Mouse (Mus musculus) adipocyte (in vitro differentiated cells): ENCODE measurements around the gene Tctex1d1.

ENCODE experiments used
- DNase-seq: peaks from one replicate; pipeline ENCODE4 v3.0.0-alpha.2; 2016; ENCODE audit warnings: low spot score

Tctex1d1 gene

DNA sequence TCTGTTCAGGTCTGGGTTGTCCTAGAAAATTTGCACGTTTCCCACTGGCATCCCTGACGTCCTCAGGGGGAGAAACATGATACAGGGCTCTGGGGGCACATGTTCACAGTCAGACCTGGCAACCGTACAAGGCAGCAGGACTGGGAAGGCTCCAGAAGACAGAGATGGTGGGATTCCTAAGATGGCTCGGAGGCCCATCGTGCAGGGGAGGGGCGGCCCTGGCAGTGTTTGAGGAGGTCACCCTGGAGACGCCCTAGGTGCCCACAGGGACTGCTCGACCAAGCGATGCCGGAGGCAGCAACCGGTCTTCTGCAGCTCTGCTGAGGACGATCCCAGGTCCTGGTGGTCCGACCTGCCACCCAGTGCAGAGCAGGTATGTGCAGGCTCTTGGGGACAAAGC, at the start of gene Tctex1d1:
TSS of gene Tctex1d1 (plus strand) at position 167 of the 400 bp plus-strand sequence.
- DNase-seq, result no peak

DNA sequence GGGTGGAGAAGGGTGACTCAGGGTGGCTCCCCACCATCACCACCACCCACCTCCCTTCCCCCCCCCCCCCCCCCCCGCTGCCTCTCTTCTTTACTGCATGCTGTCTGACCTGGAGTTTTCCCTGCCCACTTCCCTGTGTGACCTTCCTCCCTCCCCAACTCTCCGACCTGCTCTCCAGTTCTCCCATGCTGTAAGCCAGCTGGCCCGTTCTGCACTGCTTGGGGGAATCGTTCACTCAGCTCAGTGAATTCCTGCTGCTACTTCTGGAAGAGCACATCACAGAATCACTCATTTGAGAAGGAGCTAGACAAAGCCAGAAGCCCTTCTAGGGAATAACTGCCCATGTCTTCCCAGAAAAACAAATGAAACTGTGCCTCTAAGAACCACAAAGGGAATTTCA, 48.9 kb upstream of the Tctex1d1 start:
- no peak for DNase-seq

DNA sequence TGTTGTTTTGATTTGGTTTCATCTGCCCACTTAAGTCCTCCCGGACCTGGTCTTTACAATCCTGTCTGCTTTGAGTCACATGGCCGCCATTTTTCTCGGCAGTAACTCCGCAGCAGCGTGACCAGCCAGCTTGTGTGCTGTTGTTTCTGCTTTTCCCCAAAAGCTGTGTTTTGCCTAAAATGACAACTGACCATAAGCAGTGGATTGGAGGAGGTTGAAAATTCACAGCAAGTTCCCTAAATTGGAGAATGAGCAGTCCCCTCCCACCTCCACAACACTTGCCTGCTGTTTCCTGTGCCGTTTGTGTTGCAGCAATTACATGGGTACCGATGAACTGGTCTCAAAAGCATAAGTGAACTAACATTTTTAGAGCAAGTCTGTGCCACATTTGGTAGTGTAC, 47.7 kb upstream of the Tctex1d1 start:
- DNase-seq, result no peak

DNA sequence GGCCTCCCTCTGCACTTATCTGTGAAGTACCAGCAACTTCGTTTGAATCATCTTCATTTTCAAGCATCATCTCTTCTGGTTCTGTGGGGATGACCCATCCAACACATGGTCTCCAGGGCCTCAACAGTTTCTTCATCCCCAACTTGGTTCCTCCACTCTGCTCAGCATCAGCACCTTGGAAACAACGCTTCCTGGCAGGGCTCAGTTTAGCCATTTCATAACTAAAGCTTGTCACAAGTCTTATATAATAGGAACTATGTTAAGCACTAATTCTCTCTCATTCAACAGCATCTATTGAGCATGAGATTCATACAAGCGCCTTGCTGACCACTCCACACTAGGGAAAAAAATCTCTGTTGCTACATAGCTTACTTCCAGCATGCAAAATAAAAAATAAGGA, 38.1 kb upstream of the Tctex1d1 start:
- DNase-seq, result no peak

DNA sequence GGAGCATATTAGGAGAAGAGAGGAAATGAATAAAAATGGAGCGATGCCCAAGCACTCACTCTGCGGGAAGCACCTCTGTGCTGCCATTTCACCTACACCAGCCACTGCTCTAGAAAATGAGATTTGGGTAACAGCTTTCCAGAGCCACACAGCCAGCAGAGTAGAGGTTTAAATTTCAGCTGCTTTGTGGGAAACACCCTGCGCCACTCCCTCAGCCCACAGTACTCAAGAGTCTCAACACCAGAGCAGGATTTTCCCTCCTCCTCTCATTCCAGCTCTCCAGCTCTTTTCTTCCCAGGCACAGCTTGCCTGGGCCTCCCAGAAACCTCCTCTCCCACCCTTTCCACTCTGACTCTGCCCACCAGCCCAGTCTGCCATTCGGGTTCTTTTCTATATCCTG, 37.7 kb upstream of the Tctex1d1 start:
- no peak for DNase-seq

DNA sequence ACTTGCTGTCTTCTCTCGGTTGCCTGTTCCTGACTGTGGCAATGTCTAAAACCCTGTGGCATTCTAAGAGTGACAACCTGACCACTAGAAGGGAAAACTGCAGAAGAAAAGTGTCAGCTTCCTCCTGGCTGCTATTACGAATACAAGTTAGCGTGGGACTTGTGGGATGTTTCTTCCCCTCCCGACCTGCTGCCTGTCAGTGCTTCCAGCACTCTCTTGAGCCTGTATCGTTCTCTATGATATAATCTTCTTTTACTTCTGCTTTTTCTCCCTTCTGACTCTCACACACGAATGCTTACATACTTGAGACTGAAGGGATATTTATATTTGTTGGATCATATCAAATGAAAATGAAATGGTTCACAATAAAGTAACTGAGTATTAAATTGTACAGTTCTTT, 34.1 kb upstream of the Tctex1d1 start:
- no peak for DNase-seq

DNA sequence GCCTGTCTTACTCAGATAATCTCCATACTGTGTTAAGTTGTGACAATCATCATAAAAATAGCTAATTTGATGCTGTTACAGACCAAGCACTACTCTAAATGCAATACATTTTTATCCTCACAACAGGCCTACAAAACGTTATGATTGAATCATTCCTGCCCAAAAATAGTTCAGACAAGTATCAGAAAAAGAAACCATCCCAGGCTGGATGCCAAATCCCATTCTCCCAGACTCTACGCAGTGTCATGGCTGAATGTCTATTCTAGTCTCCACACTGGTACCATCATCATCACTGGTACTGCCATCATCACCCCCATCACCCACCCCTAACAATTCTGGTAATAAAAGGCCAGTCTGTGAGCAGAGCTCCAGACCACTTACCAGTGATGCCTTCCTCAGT, 25.9 kb upstream of the Tctex1d1 start:
- no peak for DNase-seq

DNA sequence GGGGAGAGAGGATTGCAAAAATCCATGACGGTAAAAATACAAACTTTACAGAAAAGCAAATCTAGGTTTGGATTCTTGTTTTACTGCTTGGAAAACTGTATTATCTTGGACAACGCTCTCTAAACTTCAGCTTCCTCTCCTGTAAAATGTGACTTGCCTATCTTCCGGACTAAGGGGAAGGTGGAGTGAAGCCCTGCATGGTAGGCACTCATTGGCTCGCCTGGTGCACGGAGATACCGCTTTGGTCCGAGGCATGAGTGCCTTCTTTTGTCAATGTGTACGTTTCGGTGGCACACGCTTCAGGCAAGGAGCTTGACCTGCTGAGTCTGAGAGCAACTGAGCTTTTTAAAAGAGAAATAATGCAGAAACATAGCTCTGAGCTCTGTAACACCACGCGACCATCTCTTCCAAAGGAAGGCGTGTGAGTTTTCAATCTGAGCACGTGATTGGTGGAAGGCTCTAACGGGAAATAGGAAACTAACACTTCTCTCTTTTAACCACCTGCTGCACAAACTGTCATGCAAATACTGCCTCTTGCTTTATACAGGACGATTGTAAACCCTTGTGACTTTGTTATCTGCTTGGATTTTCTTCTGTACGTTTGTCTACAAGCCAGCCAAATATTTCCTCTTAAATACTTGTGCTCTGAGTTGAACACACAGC, 23.0 kb upstream of the Tctex1d1 start:
- no peak for DNase-seq

DNA sequence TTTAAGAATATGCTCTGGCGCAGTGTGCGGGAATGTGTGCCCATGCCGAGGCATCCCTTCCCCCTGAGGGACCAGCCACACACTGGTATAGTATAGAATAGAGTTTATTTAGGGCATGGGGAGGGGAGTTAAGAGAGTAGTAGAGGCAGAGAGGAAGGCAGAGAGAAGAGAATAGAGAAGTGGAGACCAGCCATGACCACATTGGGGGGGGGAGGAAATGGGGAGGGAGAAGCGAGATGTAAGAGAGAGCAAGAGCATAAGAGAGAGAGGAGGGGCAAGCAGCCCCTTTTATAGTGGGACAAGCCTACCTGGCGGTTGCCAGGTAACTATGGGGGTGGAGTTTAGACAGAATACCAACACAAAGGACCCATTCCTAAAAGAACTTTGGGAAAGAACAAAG, 19.0 kb upstream of the Tctex1d1 start:
- DNase-seq, result no peak

DNA sequence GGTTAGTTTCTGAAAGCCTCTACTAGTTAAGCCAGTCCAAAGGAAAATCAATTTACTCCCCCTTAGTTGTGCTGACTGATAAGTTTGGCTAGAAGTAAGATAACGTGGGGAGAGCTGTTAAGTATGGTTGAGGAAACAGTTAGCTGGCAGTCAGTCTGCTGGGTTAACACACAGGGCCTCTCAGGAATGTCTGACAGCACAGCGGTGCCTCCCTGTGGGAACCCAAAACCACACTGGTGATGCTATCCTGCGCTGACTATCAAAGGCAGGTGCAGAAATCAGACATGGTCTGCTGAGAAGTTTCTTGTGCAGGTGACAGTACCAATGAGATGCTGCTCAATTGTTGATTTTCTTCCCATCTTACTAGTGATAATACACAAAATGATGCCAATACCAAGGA, 14.2 kb upstream of the Tctex1d1 start:
- no peak for DNase-seq

DNA sequence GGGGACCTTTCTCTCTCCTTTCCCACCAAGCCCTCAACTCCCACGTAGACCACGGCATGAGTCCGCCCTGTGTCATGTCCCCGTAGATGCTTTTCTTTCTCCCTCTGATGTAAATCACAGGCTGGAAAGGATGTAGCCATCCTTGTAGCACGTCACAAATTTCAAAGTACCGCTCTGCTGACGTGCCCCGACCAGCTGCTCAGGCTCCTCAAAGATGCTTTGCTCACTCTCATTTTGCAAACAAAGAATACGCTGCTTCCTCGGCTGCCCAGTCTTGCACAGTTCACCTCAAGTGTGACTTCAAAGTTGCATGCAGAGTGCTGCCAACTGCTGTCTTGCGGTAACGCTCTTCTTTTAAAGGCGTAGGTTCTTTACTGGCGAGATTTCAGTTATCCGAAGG, 10.6 kb upstream of the Tctex1d1 start:
- DNase-seq, result no peak

DNA sequence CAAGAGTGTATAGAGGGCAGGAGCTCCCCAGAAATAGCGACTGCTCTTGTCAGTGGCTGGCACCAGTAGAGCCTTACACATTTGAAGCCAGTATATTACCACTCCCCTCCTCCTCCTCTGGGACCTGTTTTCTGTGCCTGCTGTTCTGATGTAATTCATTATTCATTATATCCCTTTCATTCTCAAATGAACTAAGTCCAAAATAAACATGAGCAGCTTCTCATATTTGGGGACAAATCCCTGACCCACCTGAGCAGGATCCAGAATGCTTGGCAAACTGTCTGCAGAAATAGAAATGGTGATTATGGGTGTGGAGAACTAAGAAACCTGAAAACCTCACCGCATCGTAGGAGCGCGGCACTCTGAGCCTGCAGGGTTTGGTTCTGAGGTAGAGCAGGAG, 8.8 kb upstream of the Tctex1d1 start:
- no peak for DNase-seq

DNA sequence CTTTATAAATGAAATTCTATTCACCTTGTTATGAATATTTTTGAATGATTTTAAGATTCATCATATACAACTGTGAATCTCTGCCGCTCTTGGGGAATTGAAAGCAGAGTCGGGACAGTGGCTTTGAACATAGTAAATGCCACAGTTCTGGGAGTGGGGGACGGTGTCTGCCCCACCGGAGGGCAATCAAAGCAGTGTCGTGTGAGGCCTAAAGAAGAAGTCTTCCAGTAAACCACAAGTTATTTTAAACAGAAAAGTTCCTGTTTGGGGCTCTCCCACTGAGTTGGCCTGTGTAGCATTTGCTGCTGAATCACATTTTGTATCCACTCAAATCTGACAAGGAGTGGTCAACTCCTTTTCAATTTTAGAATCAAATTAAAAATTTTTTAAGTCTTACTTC, 7.2 kb upstream of the Tctex1d1 start:
- no peak for DNase-seq

DNA sequence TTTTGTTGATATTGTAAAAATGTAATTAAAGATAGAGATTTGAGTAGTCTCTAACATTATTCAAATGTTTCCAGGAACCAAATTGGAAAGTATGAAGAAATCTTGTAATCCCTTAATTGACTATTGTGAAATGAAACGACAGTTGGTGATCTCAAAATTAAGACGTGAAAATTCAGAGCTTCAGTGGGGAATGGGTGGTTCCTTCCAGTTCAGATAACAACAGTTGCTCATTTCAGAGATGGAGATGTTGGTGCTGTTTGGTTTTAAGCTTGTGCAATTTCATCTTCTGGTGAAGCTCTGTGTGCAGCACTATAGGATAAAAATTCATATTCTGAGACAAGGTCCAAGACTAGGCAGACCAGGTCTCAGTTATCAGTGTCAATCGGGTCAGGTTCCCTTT, 6.3 kb upstream of the Tctex1d1 start:
- no peak for DNase-seq

DNA sequence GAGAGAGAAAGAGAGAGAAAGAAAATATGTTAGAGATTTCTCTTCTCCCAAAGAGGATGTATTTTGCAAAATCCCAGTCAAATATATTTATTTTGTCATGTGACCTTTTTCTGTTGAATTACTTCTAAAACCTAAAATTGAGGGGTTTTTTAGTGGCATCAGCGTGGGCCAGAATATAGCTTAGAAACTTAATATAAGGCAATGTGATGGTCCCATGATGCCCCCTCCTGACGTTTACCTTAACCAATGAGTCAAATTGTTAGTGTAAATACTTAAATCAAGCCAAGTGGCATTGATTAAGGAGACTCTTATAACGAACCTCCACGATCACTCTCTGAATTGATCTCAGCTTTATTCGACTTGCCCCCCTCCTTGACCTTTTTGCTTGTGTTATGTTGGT, 4.2 kb upstream of the Tctex1d1 start:
- DNase-seq, result no peak

DNA sequence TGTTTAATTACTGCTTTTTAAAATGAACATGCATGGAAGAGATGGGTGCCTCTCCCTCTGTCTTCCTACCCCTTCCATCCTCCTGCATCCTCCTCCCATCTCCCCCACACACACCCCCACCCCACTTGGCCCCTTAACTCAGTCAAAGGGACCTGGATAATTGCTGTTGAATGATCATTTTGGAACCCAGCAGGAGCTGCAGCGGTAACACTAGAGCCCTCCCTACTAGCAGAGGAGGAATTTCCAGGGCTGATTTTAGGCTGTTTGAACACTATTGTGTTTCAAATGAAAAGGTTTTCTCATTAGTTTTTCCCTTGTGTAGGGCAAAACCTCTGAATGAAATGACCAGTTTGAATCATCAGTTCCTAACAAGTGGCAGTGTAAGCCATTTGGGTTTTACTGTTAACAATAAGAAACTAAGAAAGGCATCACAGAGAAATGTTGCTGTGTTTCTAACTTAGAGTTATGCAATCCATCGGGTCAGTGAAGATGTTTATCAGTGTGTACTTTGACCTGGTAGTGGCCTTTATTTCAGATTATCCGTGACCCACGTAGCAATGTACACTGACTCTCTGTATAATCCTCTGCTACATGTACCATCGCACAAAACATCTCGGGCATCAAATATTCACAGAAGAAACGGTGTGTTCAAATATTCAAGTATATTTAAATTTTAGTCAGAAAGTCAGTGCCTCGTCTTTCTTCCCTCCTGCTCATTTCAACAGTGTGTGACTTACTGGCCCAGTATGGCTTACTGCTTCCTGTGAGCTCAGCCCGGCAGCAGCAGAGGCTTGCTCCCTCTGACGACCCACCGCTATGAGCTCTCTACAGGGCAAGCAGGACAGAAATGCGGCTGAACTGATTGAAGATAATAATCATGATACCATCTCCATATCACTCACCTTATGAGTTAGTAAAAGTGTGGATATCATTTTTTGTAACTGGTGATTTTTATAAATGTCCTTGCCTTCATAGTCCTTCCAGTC, 1.8 kb upstream of the Tctex1d1 start:
- no peak for DNase-seq

DNA sequence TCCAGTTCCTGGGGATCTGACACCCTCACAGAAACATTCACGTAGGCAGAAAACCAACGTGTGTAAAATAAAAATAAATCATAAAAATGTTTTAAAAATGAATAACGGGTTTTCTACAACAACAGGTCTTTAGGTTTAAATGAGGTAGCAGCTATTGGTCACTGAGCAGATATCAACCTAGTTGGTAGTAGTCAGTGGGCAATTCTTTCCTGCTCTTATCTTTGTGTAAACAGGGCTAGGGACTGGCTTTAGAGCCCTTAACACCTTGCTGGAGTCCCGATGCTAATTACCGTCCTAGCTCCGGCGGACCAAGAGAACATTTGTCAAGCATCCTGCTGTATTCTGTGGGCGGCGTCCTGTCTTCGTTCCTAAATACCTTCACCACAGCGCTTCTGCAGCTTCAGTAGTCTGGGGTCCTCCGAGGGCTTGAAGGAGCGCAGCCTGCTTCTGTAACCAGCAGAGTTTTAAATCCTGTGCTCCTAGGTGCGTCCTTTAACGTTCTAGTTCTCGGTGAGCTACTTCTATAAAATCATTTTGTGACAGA, 556 bp upstream of the Tctex1d1 start:
- DNase-seq, result no peak

DNA sequence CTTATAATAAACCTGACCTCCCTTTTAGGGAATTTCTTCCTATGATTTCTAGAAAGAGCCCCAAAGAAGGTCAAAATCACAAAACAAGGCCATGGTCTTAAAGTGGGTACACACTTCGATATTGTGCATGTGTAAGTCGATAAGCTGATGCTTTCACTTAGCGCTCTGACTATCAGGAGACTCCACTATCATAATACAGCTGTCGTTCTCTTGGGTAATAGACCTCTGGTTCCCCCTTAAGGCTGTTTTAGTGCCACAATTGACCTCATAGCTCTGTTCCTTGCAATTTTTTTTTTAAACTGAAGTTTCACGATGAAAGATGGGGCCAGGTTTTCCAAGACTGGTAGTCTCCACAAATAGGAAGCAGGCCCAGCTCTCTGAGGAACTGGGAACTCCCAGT, 979 bp downstream of the Tctex1d1 start:
- no peak for DNase-seq

DNA sequence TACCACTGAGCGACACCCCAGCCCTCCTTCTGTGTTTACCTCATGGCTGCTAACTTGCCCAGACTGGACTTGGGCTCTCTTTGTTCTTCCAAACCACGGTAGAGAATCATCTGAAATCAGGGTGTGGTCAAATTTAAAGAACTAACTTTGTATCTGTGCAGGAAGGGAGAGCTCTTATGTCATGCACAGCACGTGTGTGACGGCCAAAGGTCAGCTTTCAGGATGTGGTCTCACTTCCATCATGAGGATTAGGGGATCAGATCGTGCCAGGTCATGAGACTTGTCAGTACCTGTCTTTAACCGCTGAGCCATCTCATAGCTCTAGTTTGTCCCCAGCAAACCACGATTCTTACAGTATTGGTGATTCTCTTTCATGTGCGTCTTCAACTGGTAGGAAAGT, 3.3 kb downstream of the Tctex1d1 start:
- DNase-seq, result no peak

DNA sequence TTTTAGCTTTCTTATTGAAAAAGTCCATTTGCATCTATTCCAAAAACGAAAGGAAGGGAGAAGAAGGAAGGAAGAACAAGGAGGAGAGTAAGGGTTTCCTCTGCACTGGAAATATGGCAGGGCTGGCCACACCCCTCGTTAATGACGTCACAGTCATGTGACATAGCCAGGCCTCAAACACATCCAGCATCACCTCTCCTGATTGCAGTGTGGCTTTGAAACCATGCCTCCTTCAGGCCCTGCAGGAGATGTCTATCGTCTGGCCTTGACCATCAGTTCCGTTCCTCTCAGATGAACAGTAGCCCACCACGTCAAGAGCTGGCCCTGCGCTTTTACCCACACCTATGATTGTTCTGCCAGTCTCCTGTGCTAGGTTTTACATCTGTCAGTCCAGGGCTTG, 7.8 kb downstream of the Tctex1d1 start:
- no peak for DNase-seq

DNA sequence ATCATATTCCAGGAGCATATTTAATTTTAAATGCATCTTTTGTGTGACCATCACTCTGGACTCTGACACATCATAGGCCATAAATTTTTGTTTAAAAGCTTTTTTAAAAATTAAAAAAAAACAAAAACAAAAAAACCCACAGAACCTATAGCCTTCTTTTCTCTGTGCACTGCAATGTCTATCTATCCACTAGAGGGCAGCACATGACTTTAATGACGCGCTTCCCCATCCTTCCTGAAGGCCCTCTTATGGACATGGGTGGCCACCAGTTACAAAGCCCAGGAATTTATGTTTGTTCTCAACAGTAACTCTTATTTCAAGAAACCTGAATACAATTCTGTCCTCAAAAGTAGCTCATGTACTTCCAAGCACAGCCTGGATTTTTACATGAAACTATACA, 8.5 kb downstream of the Tctex1d1 start:
- DNase-seq, result peak; percentile 79

DNA sequence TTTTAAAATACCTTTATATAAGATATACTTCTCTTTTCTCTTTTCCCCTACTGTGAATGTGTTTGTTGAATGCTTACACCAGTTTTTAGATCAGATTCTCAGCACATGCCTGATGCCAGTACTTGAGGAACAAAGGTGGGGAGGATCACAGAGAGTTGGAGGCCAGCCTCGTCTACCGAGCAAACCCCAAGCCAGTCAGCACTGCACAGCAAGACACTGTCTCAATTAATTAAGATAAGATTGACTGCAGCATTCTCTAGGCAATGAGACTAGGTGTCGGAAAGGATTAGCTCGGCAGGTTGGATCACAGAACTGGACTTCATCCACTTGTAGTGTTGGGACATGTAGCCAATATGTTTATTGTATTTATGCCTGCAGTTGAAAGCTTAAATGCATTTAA, 8.9 kb downstream of the Tctex1d1 start:
- no peak for DNase-seq

DNA sequence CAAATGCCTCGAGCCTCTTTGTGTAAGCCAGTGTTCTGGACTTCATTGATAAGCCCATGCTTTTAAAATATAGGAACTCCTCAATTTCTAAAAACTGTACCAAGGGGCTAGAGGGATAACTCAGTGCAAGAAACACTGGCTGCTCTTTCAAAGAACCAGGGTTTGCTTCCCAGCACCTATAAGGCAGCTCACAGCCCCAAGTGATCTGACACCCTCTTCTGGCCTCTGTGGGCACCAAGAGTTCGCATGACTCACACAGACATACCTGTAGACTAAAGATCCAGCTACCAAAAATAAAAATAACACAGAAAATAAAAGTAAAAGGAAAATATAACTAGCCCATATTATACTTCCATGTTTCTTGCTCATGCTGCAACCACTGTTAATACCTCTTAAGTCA, 9.3 kb downstream of the Tctex1d1 start:
- DNase-seq, result no peak
